Mouse (Mus musculus) macrophage (primary cell): ENCODE data around the gene Cadm1. TPM values are rescaled to one million over a fixed set of nuclear protein-coding genes. Genes with fewer than 3 reads are reported as not detected.
A peak's percentile ranks its signal among the peaks of the same experiment; 100 is the strongest.

Experiments used
- H3K27ac ChIP-seq: fragments of 350-480 bp; formaldehyde crosslinking; 2 replicates; pipeline ENCODE4 v1.9.0; 2021
- H3K36me3 ChIP-seq: fragments of 350-480 bp; formaldehyde crosslinking; 2 replicates; pipeline ENCODE4 v1.9.0; 2021; ENCODE audit errors: inconsistent target
- H3K4me3 ChIP-seq: fragments of 350-480 bp; formaldehyde crosslinking; 2 replicates; pipeline ENCODE4 v1.9.0; 2021; ENCODE audit errors: inconsistent target
- H3K79me2 ChIP-seq: fragments of 350-480 bp; formaldehyde crosslinking; 2 replicates; pipeline ENCODE4 v1.9.0; 2021; ENCODE audit errors: inconsistent target
- WGBS: methylation state at CpG from one replicate; pipeline ENCODE4 v1.1.7; 2026; ENCODE audit warnings: inconsistent platforms; ENCODE audit not compliant: missing documents; 5-methylcytosine and 5-hydroxymethylcytosine counted together
- polyA plus RNA-seq: library from polyadenylated mRNA; stranded (reverse); fragments of 250-400 nt; gene quantifications from 3 replicates; pipeline ENCODE4 v1.2.4, GENCODE M21; 2018; ENCODE audit warnings: inconsistent platforms

Cadm1 gene
- polyA plus RNA-seq, 1 experiment from 2014 or later: 31.2 TPM

DNA sequence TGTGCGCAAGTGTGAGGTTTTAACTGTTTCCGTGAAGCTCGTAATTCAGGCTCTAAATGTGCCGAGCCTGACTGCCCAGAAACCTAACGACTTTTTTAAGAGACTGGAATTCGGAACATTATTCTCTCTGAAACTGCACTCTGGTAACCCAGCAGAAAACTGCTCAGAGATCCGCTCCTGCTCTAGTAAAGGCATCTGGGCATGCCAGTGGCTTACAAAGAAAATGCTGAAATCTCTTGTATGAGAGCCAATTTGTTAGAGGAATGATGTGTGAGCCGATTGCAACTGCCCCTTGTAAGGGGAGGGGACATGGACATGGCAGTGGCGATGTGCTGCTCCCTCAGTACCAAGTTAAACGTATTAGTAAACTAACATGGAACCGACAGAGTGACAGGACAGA is 240.9 kb downstream of the Cadm1 start:
- Histone ChIP-seq H3K4me3 (no peak overlapping the region), H3K27ac (peak overlapping the region; percentile 68), H3K36me3 (no peaks in the 10 kb centered on the region), H3K79me2 (no peaks in the 10 kb centered on the region)
- WGBS: 66% methylated on average over 11 of the region's 11 CpGs

DNA sequence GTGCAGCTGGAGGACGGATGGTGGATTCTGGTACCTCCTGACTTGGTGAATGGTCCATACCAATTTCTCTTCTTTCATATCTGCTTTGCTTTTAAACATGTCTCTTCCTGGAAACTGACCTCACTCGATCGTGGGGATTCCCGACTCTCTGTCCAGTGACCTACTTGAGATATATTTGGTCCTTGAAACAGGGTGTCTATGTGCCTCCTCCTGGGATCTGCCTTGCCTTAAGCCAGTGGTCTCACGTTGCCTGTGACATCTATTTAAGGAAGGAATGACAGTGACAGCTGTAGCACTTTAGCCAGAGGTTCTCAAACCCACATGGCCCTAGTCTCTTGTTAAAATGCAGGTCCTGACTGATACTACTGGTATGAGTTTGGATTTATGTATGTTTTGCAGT is 242.0 kb downstream of the Cadm1 start:
- H3K79me2 ChIP-seq: no peaks in the 10 kb centered on the region
- no peaks in the 10 kb centered on the region for H3K36me3 ChIP-seq
- 87% methylated on average over 5 of the region's 5 CpGs for WGBS
- H3K4me3 ChIP-seq: no peak overlapping the region
- peak overlapping the region; percentile 68 for H3K27ac ChIP-seq

- WGBS: 73% methylated on average over 6 of the region's 6 CpGs
- no peaks in the 10 kb centered on the region for H3K36me3 ChIP-seq
- peak overlapping the region; percentile 68 for H3K27ac ChIP-seq
- H3K79me2 ChIP-seq: no peaks in the 10 kb centered on the region
- no peak overlapping the region for H3K4me3 ChIP-seq
Measured at GRCm38 (mm10) chr9:47772750-47773149, 242.8 kb downstream of the Cadm1 start.

- Histone ChIP-seq H3K4me3 (no peak overlapping the region), H3K27ac (peak overlapping the region; percentile 75), H3K36me3 (no peaks in the 10 kb centered on the region), H3K79me2 (no peaks in the 10 kb centered on the region)
- 51% methylated on average over 9 of the region's 9 CpGs for WGBS
Measured at GRCm38 (mm10) chr9:47776941-47777919, 247.3 kb downstream of the Cadm1 start.

DNA sequence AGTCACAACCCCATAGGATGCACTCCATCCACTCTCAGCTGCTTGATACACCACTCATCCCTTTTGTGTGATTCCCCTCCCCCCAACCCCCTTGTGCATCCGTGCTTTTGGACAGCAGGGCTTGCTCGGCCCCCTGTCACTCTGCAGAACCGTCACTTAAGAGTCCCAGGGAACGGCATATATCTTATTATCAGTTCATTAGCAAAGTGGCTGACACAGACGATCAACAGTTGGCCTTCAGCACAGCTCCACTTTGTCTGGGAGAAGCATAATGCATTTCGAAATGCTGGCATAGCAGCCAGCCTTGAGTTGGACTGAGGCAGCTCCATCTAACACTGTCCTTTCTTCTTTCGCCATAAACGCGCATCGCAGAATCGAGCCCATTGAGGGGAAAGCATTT is 248.5 kb downstream of the Cadm1 start:
- H3K79me2 ChIP-seq: no peaks in the 10 kb centered on the region
- no peak overlapping the region for H3K4me3 ChIP-seq
- H3K36me3 ChIP-seq: no peaks in the 10 kb centered on the region
- H3K27ac ChIP-seq: peak overlapping the region; percentile 75
- WGBS: 89% methylated on average over 11 of the region's 11 CpGs

GRCm38 (mm10) chr9:47779291-47779690 is 249.3 kb downstream of the Cadm1 start:
- Histone ChIP-seq H3K4me3 (no peak overlapping the region), H3K79me2 (no peaks in the 10 kb centered on the region), H3K36me3 (no peaks in the 10 kb centered on the region), H3K27ac (no peak overlapping the region)
- 93% methylated on average over 6 of the region's 6 CpGs for WGBS

DNA sequence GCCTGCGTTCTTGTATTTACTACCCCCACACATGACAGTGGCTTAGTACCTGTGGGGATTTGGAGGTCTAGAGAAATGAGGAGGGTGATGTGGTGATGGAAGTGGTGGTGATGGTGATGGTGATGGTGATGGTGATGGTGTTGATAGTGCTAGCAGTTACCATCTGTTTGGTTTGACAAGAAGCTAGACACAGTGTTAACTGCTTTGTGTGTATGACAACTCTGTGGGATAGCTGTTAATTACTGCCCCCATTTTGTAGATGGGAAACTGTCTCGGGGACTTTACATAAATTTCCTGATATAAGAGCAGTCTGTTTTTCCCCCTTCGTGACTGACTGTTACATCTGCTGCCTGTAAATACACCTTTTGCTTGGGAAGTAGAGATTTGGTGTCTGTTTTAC is 256.7 kb downstream of the Cadm1 start:
- H3K4me3 ChIP-seq: no peak overlapping the region
- H3K36me3 ChIP-seq: no peaks in the 10 kb centered on the region
- H3K79me2 ChIP-seq: no peaks in the 10 kb centered on the region
- no peak overlapping the region for H3K27ac ChIP-seq
- WGBS: 86% methylated on average over 3 of the region's 3 CpGs

- WGBS: 94% methylated on average over 4 of the region's 5 CpGs
- H3K4me3 ChIP-seq: no peak overlapping the region
- no peaks in the 10 kb centered on the region for H3K36me3 ChIP-seq
- H3K27ac ChIP-seq: no peak overlapping the region
- H3K79me2 ChIP-seq: no peaks in the 10 kb centered on the region
Measured at GRCm38 (mm10) chr9:47798478-47798877, 268.5 kb downstream of the Cadm1 start.

- no peaks in the 10 kb centered on the region for H3K79me2 ChIP-seq
- no peak overlapping the region for H3K4me3 ChIP-seq
- H3K36me3 ChIP-seq: no peaks in the 10 kb centered on the region
- 98% methylated on average over 4 of the region's 4 CpGs for WGBS
- no peak overlapping the region for H3K27ac ChIP-seq
Measured at GRCm38 (mm10) chr9:47801242-47801641, 271.3 kb downstream of the Cadm1 start.

GRCm38 (mm10) chr9:47802527-47802926 is 272.6 kb downstream of the Cadm1 start:
- no peak overlapping the region for H3K27ac ChIP-seq
- 90% methylated on average over 3 of the region's 4 CpGs for WGBS
- H3K4me3 ChIP-seq: no peak overlapping the region
- no peaks in the 10 kb centered on the region for H3K79me2 ChIP-seq
- no peaks in the 10 kb centered on the region for H3K36me3 ChIP-seq

- H3K27ac ChIP-seq: no peak overlapping the region
- H3K36me3 ChIP-seq: no peaks in the 10 kb centered on the region
- whole genome bisulfite sequencing: 91% methylated on average over 13 of the region's 13 CpGs
- no peaks in the 10 kb centered on the region for H3K79me2 ChIP-seq
- H3K4me3 ChIP-seq: no peak overlapping the region
Measured at GRCm38 (mm10) chr9:47803531-47804105, 273.6 kb downstream of the Cadm1 start.

- Histone ChIP-seq H3K4me3 (no peak overlapping the region), H3K79me2 (no peaks in the 10 kb centered on the region), H3K27ac (no peak overlapping the region), H3K36me3 (no peaks in the 10 kb centered on the region)
- 94% methylated on average over 7 of the region's 7 CpGs for WGBS
Measured at GRCm38 (mm10) chr9:47805658-47806057, 275.7 kb downstream of the Cadm1 start.

GRCm38 (mm10) chr9:47825668-47826067 is 295.7 kb downstream of the Cadm1 start:
- 90% methylated on average over 4 of the region's 4 CpGs for WGBS
- H3K79me2 ChIP-seq: no peaks in the 10 kb centered on the region
- H3K4me3 ChIP-seq: no peak overlapping the region
- no peak overlapping the region for H3K27ac ChIP-seq
- H3K36me3 ChIP-seq: no peaks in the 10 kb centered on the region

GRCm38 (mm10) chr9:47828762-47829161 is 298.8 kb downstream of the Cadm1 start:
- H3K27ac ChIP-seq: no peak overlapping the region
- no peaks in the 10 kb centered on the region for H3K36me3 ChIP-seq
- H3K79me2 ChIP-seq: no peaks in the 10 kb centered on the region
- 21% methylated on average over 13 of the region's 13 CpGs for WGBS
- no peak overlapping the region for H3K4me3 ChIP-seq

DNA sequence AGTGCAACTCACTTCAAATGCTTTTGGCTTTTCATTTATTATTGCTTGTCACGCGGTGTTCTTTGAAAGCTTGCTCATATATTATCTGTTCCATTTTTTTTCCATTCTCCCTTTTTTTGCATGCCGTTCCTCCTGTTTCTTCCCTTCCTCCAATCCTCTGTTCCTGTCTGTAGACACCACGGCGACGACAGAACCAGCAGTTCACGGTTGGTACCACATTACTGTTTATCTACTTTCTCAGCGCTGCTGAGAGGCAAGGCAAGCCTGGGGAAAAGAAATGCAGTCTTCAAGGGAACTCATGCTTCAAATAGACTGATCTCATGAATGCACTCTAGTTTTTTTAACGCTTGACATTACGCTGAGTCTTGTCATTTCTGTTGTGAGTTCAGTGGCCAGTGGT is 299.2 kb downstream of the Cadm1 start:
- no peaks in the 10 kb centered on the region for H3K36me3 ChIP-seq
- H3K79me2 ChIP-seq: no peaks in the 10 kb centered on the region
- H3K27ac ChIP-seq: no peak overlapping the region
- no peak overlapping the region for H3K4me3 ChIP-seq
- WGBS: 72% methylated on average over 8 of the region's 10 CpGs
